Mouse (Mus musculus) cerebellum, adult 2 months (tissue): Measurements from ENCODE around the gene Gcc1.

Experiments
- CTCF ChIP-seq: fragments of 200-500 bp; IDR thresholded peaks from 2 replicates; pipeline ENCODE4 v1.5.1; 2011; ENCODE audit warnings: low read depth, mild to moderate bottlenecking, control low read depth, low read length, moderate library complexity, borderline replicate concordance; ENCODE audit not compliant: insufficient read depth
- POLR2A ChIP-seq: fragments of 200-500 bp; IDR thresholded peaks from 2 replicates; pipeline ENCODE4 v1.6.1; 2011; ENCODE audit warnings: low read length, control low read depth, borderline replicate concordance; ENCODE audit not compliant: insufficient read depth

DNA sequence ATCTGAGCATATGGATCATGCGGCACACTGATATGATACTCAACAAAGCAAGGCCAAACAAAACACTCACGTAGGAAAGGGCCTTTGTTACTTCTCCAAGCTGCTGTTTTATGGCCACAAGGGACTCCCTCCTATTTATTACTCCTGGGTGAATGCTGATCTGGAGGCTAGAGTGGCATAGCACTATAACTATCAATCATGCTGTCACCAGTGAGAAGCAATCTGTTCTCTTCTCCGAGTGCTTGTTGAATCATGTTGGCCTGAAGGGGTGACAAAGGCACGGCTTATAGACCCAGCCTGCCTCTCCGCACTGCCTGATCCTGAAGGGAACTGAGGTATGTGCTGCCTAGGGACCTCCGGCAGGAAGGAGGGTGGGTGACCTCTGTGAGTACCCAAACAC lies 36.4 kb upstream of the Gcc1 start:
- TF ChIP-seq POLR2A (no peak), CTCF (no peak)
